Mouse (Mus musculus) liver, embryonic 13.5 days (tissue): ENCODE measurements at regions not wholly inside any gene's neighbourhood (a gene's known extent, or its start where the extent isn't known, plus 50 kb on each side); places are given as distances from the start of the nearest gene placed in this dataset.
"Not testable (repeated sequence)": the region's sequence is repeated elsewhere in the genome, so short reads cannot be mapped to it uniquely, and the experiment has no call there.

Source experiments
- ATAC-seq: fragments of 200-750 bp; cut with Nextera tagmentation; 2 replicates; pipeline ENCODE4 v1.8.0; 2017; ENCODE audit warnings: low read depth, mild to moderate bottlenecking, moderate number of reproducible peaks, moderate library complexity
- DNase-seq: peaks from one replicate; pipeline ENCODE4 v3.0.0; 2022
- H3K27ac ChIP-seq: fragments of 300-500 bp; sonication (generic); 2 replicates; pipeline ENCODE4 v1.5.1; 2015; ENCODE audit warnings: moderate library complexity, mild to moderate bottlenecking, inconsistent platforms
- H3K27me3 ChIP-seq: fragments of 300-500 bp; sonication (generic); 2 replicates; pipeline ENCODE4 v1.6.1; 2015; ENCODE audit warnings: mild to moderate bottlenecking, inconsistent platforms
- H3K36me3 ChIP-seq: fragments of 300-500 bp; sonication (generic); 2 replicates; pipeline ENCODE4 v1.6.1; 2015; ENCODE audit warnings: mild to moderate bottlenecking, inconsistent platforms
- H3K4me1 ChIP-seq: fragments of 300-500 bp; sonication (generic); replicated peaks from 2 replicates; pipeline ENCODE4 v1.6.1; 2015; ENCODE audit warnings: inconsistent platforms
- H3K4me2 ChIP-seq: fragments of 300-500 bp; sonication (generic); 2 replicates; pipeline ENCODE4 v1.6.1; 2015; ENCODE audit warnings: inconsistent platforms, mild to moderate bottlenecking, moderate library complexity
- H3K4me3 ChIP-seq: fragments of 300-500 bp; sonication (generic); replicated peaks from 2 replicates; pipeline ENCODE4 v1.5.1; 2015; ENCODE audit warnings: mild to moderate bottlenecking, inconsistent platforms
- H3K9ac ChIP-seq: fragments of 300-500 bp; sonication (generic); 2 replicates; pipeline ENCODE4 v1.6.1; 2015; ENCODE audit warnings: mild to moderate bottlenecking, inconsistent platforms
- H3K9me3 ChIP-seq: fragments of 300-500 bp; sonication (generic); replicated peaks from 2 replicates; pipeline ENCODE4 v1.6.1; 2016; ENCODE audit warnings: inconsistent platforms
- WGBS: fragments of 180-500 bp; shearing (Covaris S2); methylation state at CpG from one replicate; pipeline ENCODE4 v1.1.7; 2015; ENCODE audit not compliant: insufficient replicate concordance; 5-methylcytosine and 5-hydroxymethylcytosine counted together

DNA sequence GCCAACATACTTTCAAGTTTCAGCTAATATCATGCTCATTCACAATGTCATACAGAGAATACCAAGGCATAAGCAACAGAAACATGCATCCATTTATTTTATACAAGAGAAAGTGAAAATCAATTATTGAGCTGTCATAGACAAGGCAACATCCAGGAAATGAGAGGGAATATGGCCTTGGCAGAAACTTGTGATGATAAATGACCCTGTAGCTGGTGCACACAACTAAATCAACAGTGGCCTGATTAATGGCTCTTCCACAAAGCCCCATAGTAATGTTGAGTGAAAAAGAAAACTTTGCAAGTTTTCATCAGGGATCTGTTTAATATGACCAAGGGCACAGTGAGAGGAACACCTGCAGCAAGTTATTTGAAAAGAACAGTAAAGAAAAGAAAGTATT, 438.5 kb upstream of the Hsf2 start:
- no peaks in the 10 kb centered on the region for H3K9me3 ChIP-seq
- H3K27ac ChIP-seq, result no peak overlapping the region
- no peak overlapping the region for H3K9ac ChIP-seq
- ATAC-seq, result no peak
- H3K4me3 ChIP-seq, result no peak overlapping the region
- no peaks in the 10 kb centered on the region for H3K4me1 ChIP-seq
- H3K27me3 ChIP-seq, result no peaks in the 10 kb centered on the region
- H3K4me2 ChIP-seq, result no peak overlapping the region
- no peak for DNase-seq
- H3K36me3 ChIP-seq, result no peaks in the 10 kb centered on the region

DNA sequence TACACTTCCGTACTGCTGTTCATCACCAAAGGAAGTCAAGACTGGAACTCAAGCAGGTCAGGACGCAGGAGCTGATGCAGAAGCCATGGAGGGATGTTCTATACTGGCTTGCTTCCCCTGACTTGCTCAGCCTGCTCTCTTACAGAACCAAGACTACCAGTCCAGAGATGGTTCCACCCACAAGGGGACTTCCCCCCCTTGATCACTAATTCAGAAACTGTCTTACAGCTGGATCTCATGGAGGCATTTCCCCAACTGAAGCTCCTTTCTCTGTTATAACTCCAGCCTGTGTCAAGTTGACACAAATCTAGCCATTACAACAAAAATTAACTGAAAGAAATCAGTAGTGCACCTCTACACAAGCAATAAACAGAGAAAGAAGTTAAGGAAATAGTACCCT, 432.8 kb upstream of the Hsf2 start:
- WGBS, result 60% methylated on average over 2 of the region's 2 CpGs
- not testable (repeated sequence) for ATAC-seq, H3K27ac ChIP-seq, H3K4me1 ChIP-seq, H3K9me3 ChIP-seq, DNase-seq, H3K4me3 ChIP-seq, H3K36me3 ChIP-seq, H3K27me3 ChIP-seq, H3K9ac ChIP-seq, H3K4me2 ChIP-seq

DNA sequence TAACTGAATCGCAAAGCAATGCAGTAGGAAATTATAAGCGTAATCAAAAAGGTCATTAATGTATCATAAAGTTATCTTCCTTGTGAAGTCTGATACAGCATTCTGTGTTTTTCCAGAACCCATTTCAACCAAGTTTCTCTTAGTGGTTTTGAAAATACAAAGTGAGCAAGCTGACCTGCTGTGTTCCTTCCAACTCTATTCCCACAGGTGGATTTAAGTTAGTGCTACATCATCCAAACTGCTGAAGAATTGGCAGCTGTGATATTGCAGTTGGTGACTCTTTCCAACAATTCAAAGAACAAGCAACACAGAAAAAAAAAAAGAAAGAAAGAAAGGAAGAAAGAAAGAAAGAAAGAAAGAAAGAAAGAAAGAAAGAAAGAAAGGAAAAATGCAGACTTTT, 396.1 kb upstream of the Hsf2 start:
- Histone ChIP-seq H3K36me3 (no peaks in the 10 kb centered on the region), H3K27me3 (no peaks in the 10 kb centered on the region), H3K4me1 (no peaks in the 10 kb centered on the region), H3K4me2 (no peak overlapping the region), H3K4me3 (no peak overlapping the region), H3K9me3 (no peaks in the 10 kb centered on the region), H3K9ac (no peak overlapping the region), H3K27ac (no peak overlapping the region)
- DNase-seq, result no peak
- 77% methylated on average over 2 of the region's 2 CpGs for WGBS
- ATAC-seq, result no peak

DNA sequence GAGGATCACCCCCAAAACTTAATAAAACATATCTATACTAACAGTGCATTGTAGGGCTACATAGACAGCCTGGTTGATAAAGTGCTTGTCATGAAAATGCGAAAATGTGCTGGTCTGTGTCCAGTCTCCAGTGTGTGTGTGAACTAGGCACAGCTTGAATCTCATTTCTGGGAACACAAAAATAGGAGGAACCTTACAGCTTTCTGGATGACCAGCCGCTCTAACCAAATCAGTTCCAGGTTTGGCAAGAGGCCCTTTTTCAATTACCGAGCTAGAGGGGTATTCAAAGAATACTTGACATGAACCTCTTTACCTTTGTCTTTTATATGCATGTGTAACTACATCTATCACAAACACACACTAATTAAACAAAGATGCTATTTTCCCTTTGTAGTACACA, 390.3 kb upstream of the Hsf2 start:
- no peaks in the 10 kb centered on the region for H3K4me1 ChIP-seq
- H3K36me3 ChIP-seq, result no peaks in the 10 kb centered on the region
- H3K4me3 ChIP-seq, result no peak overlapping the region
- no peaks in the 10 kb centered on the region for H3K9me3 ChIP-seq
- DNase-seq (no peak), ATAC-seq (no peak)
- H3K4me2 ChIP-seq, result no peak overlapping the region
- no peak overlapping the region for H3K9ac ChIP-seq
- WGBS, result 60% methylated on average over 3 of the region's 3 CpGs
- no peak overlapping the region for H3K27ac ChIP-seq
- H3K27me3 ChIP-seq, result no peaks in the 10 kb centered on the region

DNA sequence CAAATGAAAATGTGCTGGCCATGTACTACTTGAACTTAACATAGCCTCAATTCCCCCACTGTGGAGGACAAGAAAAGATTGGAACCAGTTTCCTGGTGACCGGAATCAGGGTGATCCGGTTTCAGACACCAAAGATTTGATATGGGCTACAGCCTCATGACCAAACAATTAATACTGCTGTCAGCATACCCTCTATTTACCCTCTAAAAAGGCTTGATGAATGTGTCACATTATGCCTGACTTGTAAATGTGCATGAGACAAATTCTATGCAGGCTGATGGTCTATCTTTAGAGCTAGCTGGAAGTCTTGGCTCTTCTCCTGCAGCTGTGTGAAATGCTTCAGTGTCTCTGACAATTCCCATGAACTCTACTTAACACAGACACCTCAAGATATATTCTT, 372.8 kb upstream of the Hsf2 start:
- Histone ChIP-seq H3K4me2 (no peak overlapping the region), H3K4me3 (no peak overlapping the region), H3K9ac (no peak overlapping the region), H3K4me1 (no peaks in the 10 kb centered on the region), H3K36me3 (no peaks in the 10 kb centered on the region), H3K9me3 (no peaks in the 10 kb centered on the region), H3K27ac (no peak overlapping the region), H3K27me3 (no peaks in the 10 kb centered on the region)
- ATAC-seq (no peak), DNase-seq (no peak)
- WGBS, result 71% methylated on average over 2 of the region's 2 CpGs

DNA sequence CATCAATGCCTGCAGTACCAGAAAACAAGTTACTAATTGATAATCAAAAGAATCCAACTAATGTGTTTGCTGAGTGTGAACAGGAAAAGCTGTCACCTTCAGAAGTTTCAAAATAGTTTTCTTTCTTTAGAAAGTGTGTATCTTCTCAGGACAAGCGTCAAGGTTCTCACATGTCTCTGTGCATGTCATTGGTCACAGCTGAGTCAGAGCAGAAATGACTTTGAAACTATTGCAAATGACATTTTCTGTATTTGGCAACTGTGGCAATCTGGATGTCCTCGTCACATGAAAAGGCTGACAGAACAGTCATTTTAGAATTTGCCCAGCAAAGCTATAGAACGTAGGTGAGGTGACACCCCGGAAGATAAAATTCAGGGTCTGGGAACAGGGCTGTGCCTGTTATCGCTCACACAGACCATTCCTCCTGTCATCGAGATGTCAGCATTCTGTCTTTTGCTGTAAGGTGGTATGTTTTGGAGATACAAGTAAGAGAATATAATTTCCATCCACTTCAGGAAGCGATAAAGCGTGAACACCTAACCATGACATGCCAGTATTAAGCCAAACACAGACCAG, 371.4 kb upstream of the Hsf2 start:
- no peak overlapping the region for H3K27ac ChIP-seq
- no peaks in the 10 kb centered on the region for H3K36me3 ChIP-seq
- H3K4me1 ChIP-seq, result no peaks in the 10 kb centered on the region
- no peak overlapping the region for H3K4me3 ChIP-seq
- H3K4me2 ChIP-seq, result no peak overlapping the region
- ATAC-seq (no peak), DNase-seq (no peak)
- no peak overlapping the region for H3K9ac ChIP-seq
- 67% methylated on average over 8 of the region's 8 CpGs for WGBS
- no peaks in the 10 kb centered on the region for H3K27me3 ChIP-seq
- H3K9me3 ChIP-seq, result no peaks in the 10 kb centered on the region

DNA sequence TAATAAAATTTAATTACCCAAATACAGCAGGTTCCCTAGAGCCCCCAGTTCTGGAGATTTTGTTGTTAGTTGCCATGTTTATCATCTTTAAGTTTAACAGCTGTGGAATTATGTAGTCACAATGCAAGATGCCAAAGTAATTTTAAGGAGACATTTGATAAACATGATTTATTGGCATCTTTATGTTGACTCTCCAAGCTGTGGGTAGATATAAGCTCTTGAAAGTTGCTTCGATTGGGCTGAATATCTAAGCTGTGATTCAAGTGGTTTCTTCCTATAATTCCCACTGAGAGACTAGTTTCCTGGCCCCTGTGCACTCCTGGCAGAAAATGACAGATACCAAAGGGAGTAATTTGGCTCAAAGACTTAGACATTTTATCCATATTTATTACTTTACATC, 364.7 kb upstream of the Hsf2 start:
- H3K4me1 ChIP-seq, result no peaks in the 10 kb centered on the region
- no peaks in the 10 kb centered on the region for H3K36me3 ChIP-seq
- no peak overlapping the region for H3K9ac ChIP-seq
- ATAC-seq (no peak), DNase-seq (no peak)
- no peak overlapping the region for H3K27ac ChIP-seq
- no peak overlapping the region for H3K4me2 ChIP-seq
- 50% methylated on average over 1 of the region's 1 CpGs for WGBS
- no peaks in the 10 kb centered on the region for H3K9me3 ChIP-seq
- no peaks in the 10 kb centered on the region for H3K27me3 ChIP-seq
- no peak overlapping the region for H3K4me3 ChIP-seq

DNA sequence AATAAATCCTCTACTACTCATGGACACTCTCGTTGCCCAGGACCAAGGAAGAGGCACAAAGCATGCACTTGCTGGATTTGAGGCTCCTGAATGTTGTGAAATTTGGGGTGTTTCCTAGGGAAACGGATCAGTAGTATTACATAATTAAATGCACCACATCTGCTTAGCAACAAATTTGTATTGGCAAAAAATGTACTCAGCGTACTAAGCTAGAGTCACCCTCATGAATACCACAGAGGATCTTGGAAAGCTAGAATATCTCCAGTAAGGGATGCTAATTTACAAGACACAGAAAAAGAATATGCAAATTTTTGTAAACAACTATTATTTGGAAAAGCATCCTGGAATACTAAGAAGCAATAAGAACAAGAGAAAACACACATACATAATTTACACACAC, 359.0 kb upstream of the Hsf2 start:
- no peak overlapping the region for H3K4me2 ChIP-seq
- no peaks in the 10 kb centered on the region for H3K4me1 ChIP-seq
- ATAC-seq (no peak), DNase-seq (no peak)
- H3K9ac ChIP-seq, result no peak overlapping the region
- no peak overlapping the region for H3K4me3 ChIP-seq
- no peaks in the 10 kb centered on the region for H3K9me3 ChIP-seq
- no peaks in the 10 kb centered on the region for H3K36me3 ChIP-seq
- no peaks in the 10 kb centered on the region for H3K27me3 ChIP-seq
- WGBS, result 52% methylated on average over 3 of the region's 3 CpGs
- no peak overlapping the region for H3K27ac ChIP-seq

DNA sequence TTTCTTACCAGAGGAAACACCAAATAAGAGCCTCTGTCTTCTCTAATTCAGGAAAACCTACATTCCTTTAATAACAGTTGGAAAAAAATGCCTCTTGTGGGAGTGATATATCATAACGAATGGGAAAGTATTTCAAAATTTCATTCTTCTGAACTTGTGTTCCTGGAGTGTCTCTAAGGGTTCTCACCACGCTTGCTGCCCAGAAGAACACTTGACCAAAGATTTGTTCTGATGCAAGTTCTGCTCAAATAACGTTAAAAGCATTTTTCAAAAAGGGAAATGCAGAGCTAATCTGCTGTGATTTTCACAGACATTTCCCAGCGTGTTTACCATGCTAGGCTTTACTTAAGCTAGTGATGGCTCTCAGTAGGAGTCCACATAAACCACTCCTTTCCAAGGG, 329.8 kb upstream of the Hsf2 start:
- Histone ChIP-seq H3K36me3 (no peaks in the 10 kb centered on the region), H3K27me3 (no peaks in the 10 kb centered on the region), H3K27ac (no peak overlapping the region), H3K4me3 (no peak overlapping the region), H3K4me1 (no peaks in the 10 kb centered on the region), H3K9me3 (no peaks in the 10 kb centered on the region), H3K4me2 (no peak overlapping the region), H3K9ac (no peak overlapping the region)
- WGBS, result 38% methylated on average over 4 of the region's 4 CpGs
- no peak for DNase-seq
- ATAC-seq, result no peak

DNA sequence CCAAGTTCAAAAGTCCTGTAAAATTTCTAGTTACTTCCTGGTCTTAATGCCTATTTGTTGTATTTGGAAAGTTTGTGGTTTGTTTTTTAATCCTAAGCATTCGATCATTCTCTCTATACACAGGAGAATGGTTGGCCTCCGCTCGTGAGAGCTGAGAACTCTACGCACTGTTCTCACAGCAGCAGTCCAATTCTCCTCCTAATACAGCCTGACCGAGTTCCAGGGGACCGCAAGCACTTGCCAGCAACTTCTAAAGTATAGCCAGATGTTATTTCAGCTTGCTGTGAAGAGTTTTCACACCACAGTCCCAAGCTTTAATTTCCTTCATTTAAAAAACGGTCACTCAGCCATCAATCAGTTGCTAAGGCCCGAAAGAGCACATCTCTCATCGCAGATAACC, 329.3 kb upstream of the Hsf2 start:
- ATAC-seq, result no peak
- 63% methylated on average over 9 of the region's 9 CpGs for WGBS
- Histone ChIP-seq H3K27ac (no peak overlapping the region), H3K9ac (no peak overlapping the region), H3K4me1 (no peaks in the 10 kb centered on the region), H3K36me3 (no peaks in the 10 kb centered on the region), H3K4me3 (no peak overlapping the region), H3K27me3 (no peaks in the 10 kb centered on the region), H3K4me2 (no peak overlapping the region), H3K9me3 (no peaks in the 10 kb centered on the region)
- DNase-seq, result no peak

DNA sequence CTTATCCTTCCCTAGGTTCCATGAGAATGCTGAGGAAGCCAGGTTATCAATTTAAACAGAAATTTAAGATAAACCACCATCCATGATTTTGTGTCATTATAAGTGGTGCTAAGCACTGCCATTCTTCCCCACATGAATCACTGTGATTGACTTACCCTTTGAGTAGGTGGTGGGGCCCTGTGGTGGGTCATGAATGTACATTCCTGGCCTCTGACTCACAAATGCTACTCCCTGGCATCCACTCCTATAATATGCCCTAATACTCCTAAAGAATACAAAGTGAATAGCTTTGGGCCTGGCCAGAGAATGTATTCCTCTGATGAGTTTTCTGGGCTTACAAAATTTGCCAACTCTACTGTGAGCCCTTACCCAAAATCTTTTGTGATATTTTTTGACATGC, 325.6 kb upstream of the Hsf2 start:
- H3K27me3 ChIP-seq, result no peaks in the 10 kb centered on the region
- no peak overlapping the region for H3K27ac ChIP-seq
- DNase-seq, result no peak
- no peaks in the 10 kb centered on the region for H3K36me3 ChIP-seq
- no peak for ATAC-seq
- no peaks in the 10 kb centered on the region for H3K9me3 ChIP-seq
- H3K9ac ChIP-seq, result no peak overlapping the region
- H3K4me1 ChIP-seq, result no peaks in the 10 kb centered on the region
- H3K4me2 ChIP-seq, result no peak overlapping the region
- no peak overlapping the region for H3K4me3 ChIP-seq

DNA sequence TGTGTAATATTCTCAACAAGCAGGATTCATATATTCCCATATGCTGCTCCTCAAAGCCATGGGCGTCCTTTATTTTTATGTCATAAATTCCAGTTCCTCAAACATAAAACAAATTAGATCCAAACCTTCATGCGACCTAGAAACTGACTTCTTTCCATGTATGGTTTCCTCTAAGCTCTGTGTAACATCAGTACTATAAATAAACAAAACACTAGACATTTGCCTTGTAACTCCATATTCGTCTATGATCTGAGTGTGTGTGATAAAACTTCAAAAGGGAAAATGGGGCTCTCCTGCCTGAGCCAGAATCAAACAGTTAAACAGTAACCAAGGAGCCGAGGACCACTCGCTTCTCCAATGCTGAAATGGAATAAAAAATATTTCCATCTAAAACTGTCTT, 322.8 kb upstream of the Hsf2 start:
- no peaks in the 10 kb centered on the region for H3K4me1 ChIP-seq
- no peak overlapping the region for H3K27ac ChIP-seq
- WGBS, result 44% methylated on average over 5 of the region's 5 CpGs
- H3K27me3 ChIP-seq, result no peaks in the 10 kb centered on the region
- H3K4me3 ChIP-seq, result no peak overlapping the region
- no peaks in the 10 kb centered on the region for H3K9me3 ChIP-seq
- H3K36me3 ChIP-seq, result no peaks in the 10 kb centered on the region
- DNase-seq (no peak), ATAC-seq (no peak)
- no peak overlapping the region for H3K9ac ChIP-seq
- no peak overlapping the region for H3K4me2 ChIP-seq

DNA sequence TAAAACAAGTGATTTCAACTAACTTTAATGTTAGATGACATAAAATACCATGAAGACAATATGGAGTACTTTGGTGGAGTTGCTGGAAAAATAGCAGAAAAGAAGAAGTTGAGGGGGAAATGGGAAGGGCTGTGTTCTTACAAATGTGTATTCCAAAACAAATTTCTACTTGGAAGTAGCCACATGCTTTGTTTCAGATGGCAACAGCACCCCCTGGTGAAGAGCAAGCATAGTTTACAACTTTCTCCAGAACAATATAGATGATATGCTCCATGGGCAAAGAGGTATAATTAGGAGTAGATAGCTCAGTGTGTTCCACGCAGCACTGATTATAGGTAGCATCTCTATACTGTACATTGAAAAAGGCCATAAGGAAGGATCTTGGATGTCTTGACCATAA, 302.6 kb upstream of the Hsf2 start:
- Histone ChIP-seq H3K9ac (no peak overlapping the region), H3K4me3 (no peak overlapping the region), H3K27ac (no peak overlapping the region), H3K27me3 (no peaks in the 10 kb centered on the region), H3K9me3 (no peaks in the 10 kb centered on the region), H3K36me3 (no peaks in the 10 kb centered on the region), H3K4me2 (no peak overlapping the region), H3K4me1 (no peaks in the 10 kb centered on the region)
- DNase-seq, result no peak
- ATAC-seq, result no peak
- WGBS, result 58% methylated on average over 1 of the region's 1 CpGs
